Comparison of ENCODE assay signal across 9 mouse cellular contexts in genomic region chr13:117334125-117334524, GRCm38 (mm10).
DNase-seq lines count a peak whose midpoint lies in the region; ATAC-seq and TF ChIP-seq lines count a peak whose summit lies in the region.
"Had no signal": no experiment of that assay in that cellular context is flagged by ENCODE, and none has a peak within 500 bp of the region (broad histone marks: within the 10 kb centered on the region; RNA-seq: fewer than 3 reads in every experiment).

No protein-coding gene starts in this region.

- no peaks in the 10 kb centered on the region for H3K4me1 ChIP-seq in CH12.LX (ENCODE audit: control insufficient read depth in 1 of 2, insufficient read depth in 2 of 2)
- H3K4me1 ChIP-seq in neural tube, embryonic 15.5 days: no peaks in the 10 kb centered on the region
- H3K4me1 ChIP-seq: neural tube, embryonic 13.5 days had no signal

- no peak for TF ChIP-seq POLR2A in CH12.LX (IDR thresholded peaks at IDR 0.05; ENCODE audit: low read depth, low read length)

- no peak overlapping the region for H3K4me2 ChIP-seq in CH12.LX (ENCODE audit: insufficient read depth, low read depth, poor library complexity, severe bottlenecking)
- no peak overlapping the region for H3K4me2 ChIP-seq in neural tube, embryonic 15.5 days
- H3K4me2 ChIP-seq: neural tube, embryonic 13.5 days had no signal

- peak; percentile 70 for TF ChIP-seq RAD21 in CH12.LX (IDR thresholded peaks at IDR 0.05; ENCODE audit: low read depth, low read length)

- in situ Hi-C loops in CH12.LX (cut with MboI; ENCODE audit: low pct_ligation_motif_present, low pct_unique_long_range_greater_than_20kb, low sequenced_read_pairs): no loop called here

- H3K27me3 ChIP-seq in CH12.LX (replicated peaks): no peaks in the 10 kb centered on the region
- no peaks in the 10 kb centered on the region for H3K27me3 ChIP-seq in neural tube, embryonic 15.5 days (replicated peaks)
- H3K27me3 ChIP-seq: neural tube, embryonic 13.5 days had no signal

- intact Hi-C loops in gastrocnemius, postnatal 36 days (cut with DNase I): no loop called here

- DNase-seq in CD4-positive, CD25-positive, alpha-beta regulatory T cell, adult 2 months (ENCODE audit: low read depth, low spot score): peak; percentile 14
- DNase-seq in layer of hippocampus, adult 2 months (ENCODE audit: low spot score in 2 of 2): peak in 1 of 2 experiments; percentile 23
- no peak for DNase-seq in layer of hippocampus, adult 9-11 months
- no peak for DNase-seq in CH12.LX (ENCODE audit: extremely low read depth)
- DNase-seq in forelimb bud, embryonic 11.5 days (ENCODE audit: low read depth, low spot score): peak; percentile 11
- DNase-seq in gastrocnemius, postnatal 36 days: no peak

- peak; percentile 87 for TF ChIP-seq CTCF in layer of hippocampus, adult 2 months (conservative IDR thresholded peaks at IDR 0.05)
- peak in 1 of 2 experiments; percentile 57; a peak in 2 of 4 replicates for TF ChIP-seq CTCF in CH12.LX (conservative IDR thresholded peaks at IDR 0.05 in 1 of 2, IDR thresholded peaks at IDR 0.05 in 1 of 2; ENCODE audit: low read depth in 2 of 2, low read length in 2 of 2)

- WGBS in neural tube, embryonic 15.5 days: 30% methylated on average over 1 of the region's 1 CpGs

- H3K27ac ChIP-seq in layer of hippocampus, adult 2 months: no peak overlapping the region
- no peak overlapping the region for H3K27ac ChIP-seq in CH12.LX (ENCODE audit: insufficient read depth, low read depth)
- H3K27ac ChIP-seq in neural tube, embryonic 15.5 days (replicated peaks): no peak overlapping the region
- H3K27ac ChIP-seq: neural tube, embryonic 13.5 days had no signal

- no peaks in the 10 kb centered on the region for H3K36me3 ChIP-seq in CH12.LX (replicated peaks in 1 of 2; ENCODE audit: control insufficient read depth in 1 of 2, insufficient read depth in 1 of 2, low read length in 1 of 2)
- H3K36me3 ChIP-seq in neural tube, embryonic 15.5 days: no peaks in the 10 kb centered on the region
- H3K36me3 ChIP-seq: neural tube, embryonic 13.5 days had no signal

- H3K9me3 ChIP-seq in CH12.LX (replicated peaks; ENCODE audit: low read length): peaks cover 21% of the 10 kb centered on the region
- no peaks in the 10 kb centered on the region for H3K9me3 ChIP-seq in neural tube, embryonic 15.5 days (replicated peaks)
- H3K9me3 ChIP-seq: neural tube, embryonic 13.5 days had no signal

- no peaks in the 10 kb centered on the region for H3K79me2 ChIP-seq in CH12.LX (replicated peaks; ENCODE audit: control insufficient read depth, extremely low read depth, insufficient read depth, poor library complexity, severe bottlenecking)

- no peak overlapping the region for H3K9ac ChIP-seq in CH12.LX (ENCODE audit: insufficient read depth, low read depth)
- no peak overlapping the region for H3K9ac ChIP-seq in neural tube, embryonic 15.5 days (replicated peaks)
- H3K9ac ChIP-seq: neural tube, embryonic 13.5 days had no signal

- dilution Hi-C loops in CH12.LX (cut with MboI; ENCODE audit: extremely low pct_ligation_motif_present, extremely low pct_unique_long_range_greater_than_20kb, low sequenced_read_pairs): no loop called here

- H3K4me3 ChIP-seq in layer of hippocampus, adult 2 months: no peak overlapping the region
- H3K4me3 ChIP-seq in CH12.LX (replicated peaks in 1 of 3; ENCODE audit: low read depth in 2 of 3, low read length in 2 of 3, poor library complexity in 1 of 3): no peak overlapping the region
- no peak overlapping the region for H3K4me3 ChIP-seq in neural tube, embryonic 15.5 days (replicated peaks)
- H3K4me3 ChIP-seq: neural tube, embryonic 13.5 days had no signal

- no peak for ATAC-seq in CD4-positive, CD25-positive, alpha-beta regulatory T cell, adult 4 months
- no peak for ATAC-seq in neural tube, embryonic 15.5 days (ENCODE audit: low FRiP score)

- no peak for TF ChIP-seq EP300 in CH12.LX (IDR thresholded peaks at IDR 0.05; ENCODE audit: low read length)

TF ChIP-seq in CH12.LX, 34 proteins besides CTCF, POLR2A, EP300 and RAD21:
- TF ChIP-seq HCFC1 (IDR thresholded peaks at IDR 0.05; ENCODE audit: low read depth, low read length) (no peak), PAX5 (IDR thresholded peaks at IDR 0.05; ENCODE audit: low read length) (no peak), KAT2A (IDR thresholded peaks at IDR 0.05; ENCODE audit: insufficient replicate concordance, low read length) (no peak), JUND (conservative IDR thresholded peaks at IDR 0.05; ENCODE audit: low read depth, low read length) (no peak), NELFE (IDR thresholded peaks at IDR 0.05; ENCODE audit: low read depth, low read length) (no peak), SIN3A (IDR thresholded peaks at IDR 0.05; ENCODE audit: low read length) (no peak), MAFK (IDR thresholded peaks at IDR 0.05; ENCODE audit: insufficient replicate concordance, low read length) (no peak), CHD2 (IDR thresholded peaks at IDR 0.05; ENCODE audit: low read length) (no peak), ZNF384 (IDR thresholded peaks at IDR 0.05; ENCODE audit: low read depth, low read length) (peak; percentile 92), MXI1 (IDR thresholded peaks at IDR 0.05; ENCODE audit: low read depth, low read length) (no peak), RCOR1 (conservative IDR thresholded peaks at IDR 0.05; ENCODE audit: low read depth, low read length) (no peak), MAZ (IDR thresholded peaks at IDR 0.05; ENCODE audit: low read depth, low read length) (no peak), SMC3 (IDR thresholded peaks at IDR 0.05; ENCODE audit: low read depth, low read length) (peak; percentile 32), ZMIZ1 (IDR thresholded peaks at IDR 0.05; ENCODE audit: low read depth, low read length) (no peak)
TF ChIP-seq in CH12.LX: peak in this region for 2.

Comparison
In these comparisons a context has a peak if more than half of its experiments do, and no peak if none do; other contexts are left out.
1. DNase-seq: peak in CD4-positive, CD25-positive, alpha-beta regulatory T cell, adult 2 months (single experiment) and forelimb bud, embryonic 11.5 days (single experiment); none in layer of hippocampus, adult 9-11 months (single experiment), CH12.LX (single experiment) and gastrocnemius, postnatal 36 days (0 of 2).